Mouse (Mus musculus) ES-E14 (cell line): ENCODE measurements around the gene Fcer1g. TPM values are rescaled to one million over a fixed set of nuclear protein-coding genes. Genes with fewer than 3 reads are reported as not detected.

ENCODE experiments used
- DNase-seq: peaks from one replicate; pipeline ENCODE4 v3.0.0-alpha.2; 2013; ENCODE audit warnings: low read depth, low spot score
- H3K27ac ChIP-seq: 2 replicates; pipeline ENCODE4 v1.5.1; 2012; ENCODE audit warnings: low read depth, mild to moderate bottlenecking, low read length, moderate library complexity, mixed read lengths; ENCODE audit not compliant: poor library complexity, insufficient read depth, severe bottlenecking
- H3K36me3 ChIP-seq: 2 replicates; pipeline ENCODE4 v1.6.1; 2012; ENCODE audit warnings: mild to moderate bottlenecking, low read length, moderate library complexity, mixed read lengths; ENCODE audit not compliant: control insufficient read depth, poor library complexity, insufficient read depth, severe bottlenecking
- H3K4me1 ChIP-seq, 2 experiments: fragments of 150-350 bp in 1 of 2; sonication (generic) in 1 of 2; 2 replicates each; pipeline ENCODE4 v1.6.1; 2012; ENCODE audit warnings: low read length in 2 of 2, mild to moderate bottlenecking in 1 of 2, mixed read lengths in 1 of 2; ENCODE audit not compliant: control insufficient read depth in 2 of 2, insufficient read depth in 2 of 2, poor library complexity in 1 of 2
- H3K4me3 ChIP-seq, 2 experiments: fragments of 150-350 bp in 1 of 2; sonication (generic) in 1 of 2; 2 replicates each; pipeline ENCODE4 v1.5.1; 2012; ENCODE audit warnings: low read length in 2 of 2, low read depth in 1 of 2, mild to moderate bottlenecking in 1 of 2, mixed read lengths in 1 of 2; ENCODE audit not compliant: insufficient read depth in 1 of 2, poor library complexity in 1 of 2, severe bottlenecking in 1 of 2
- H3K9ac ChIP-seq: 2 replicates; pipeline ENCODE4 v1.6.1; 2012; ENCODE audit warnings: low read depth, mild to moderate bottlenecking, low read length, mixed read lengths; ENCODE audit not compliant: poor library complexity, insufficient read depth, severe bottlenecking
- H3K9me3 ChIP-seq: fragments of 150-350 bp; sonication (generic); 2 replicates; pipeline ENCODE4 v1.6.1; 2012; ENCODE audit warnings: low read depth, mild to moderate bottlenecking, low read length; ENCODE audit not compliant: control insufficient read depth, insufficient read depth
- CHD2 ChIP-seq: IDR thresholded peaks from 2 replicates; pipeline ENCODE4 v1.6.1; 2014; ENCODE audit warnings: mild to moderate bottlenecking, low read depth, low read length, inconsistent platforms
- HCFC1 ChIP-seq: IDR thresholded peaks from 2 replicates; pipeline ENCODE4 v1.6.1; 2012; ENCODE audit warnings: low read length, inconsistent platforms, borderline replicate concordance; ENCODE audit not compliant: insufficient read depth
- MAFK ChIP-seq: IDR thresholded peaks from 2 replicates; pipeline ENCODE4 v1.6.1; 2014; ENCODE audit warnings: mild to moderate bottlenecking, low read depth, low read length, inconsistent platforms; ENCODE audit not compliant: insufficient read depth
- ZC3H11A ChIP-seq: IDR thresholded peaks from 2 replicates; pipeline ENCODE4 v1.6.1; 2012; ENCODE audit warnings: low read depth, mild to moderate bottlenecking, inconsistent platforms, low read length, borderline replicate concordance
- ZNF384 ChIP-seq: IDR thresholded peaks from 2 replicates; pipeline ENCODE4 v1.6.1; 2012; ENCODE audit warnings: low read depth, low read length, inconsistent platforms
- in situ Hi-C, 2 experiments: fragments of 600-800 bp; cut with MboI; formaldehyde crosslinking; loops; one replicate each; pipeline ENCODE4 v1.15.1; 2025; ENCODE audit warnings: low sequenced_read_pairs in 2 of 2, inconsistent platforms in 1 of 2; ENCODE audit not compliant: unreplicated experiment in 2 of 2
- total RNA-seq: library from RNA; depleted of rRNA; stranded (reverse); fragments of 300-350 nt; gene quantifications from 2 replicates; pipeline ENCODE4 v1.2.3, GENCODE M21; 2012

Fcer1g gene
- total RNA-seq, 1 experiment, result 0.62 TPM

GRCm38 (mm10) chr1:171199532-171199931, 34.6 kb downstream of the Fcer1g start:
- no peaks in the 10 kb centered on the region for H3K9me3 ChIP-seq
- TF ChIP-seq MAFK (no peak), ZC3H11A (no peak), ZNF384 (no peak), CHD2 (no peak), HCFC1 (no peak)
- no peaks in the 10 kb centered on the region for H3K36me3 ChIP-seq
- no peak for DNase-seq
- peaks cover 0 to 2% of the 10 kb centered on the region in 2 experiments; a peak in 1 of 4 replicates for H3K4me1 ChIP-seq
- in situ Hi-C loops, result no loop called here
- no peak overlapping the region for H3K4me3 ChIP-seq
- no peak overlapping the region for H3K27ac ChIP-seq
- H3K9ac ChIP-seq, result no peak overlapping the region

- Histone ChIP-seq H3K9ac (peak within 1 kb of the TSS; percentile 3; the same call in 1 of the 2 replicates), H3K4me3 (peak within 1 kb of the TSS; percentile 77 to 91), H3K27ac (no peak within 1 kb of the TSS), H3K9me3 (no peaks in the 10 kb centered on the region), H3K4me1 (peaks cover 0 to 2% of the 10 kb centered on the region in 2 experiments; a peak in 1 of 4 replicates), H3K36me3 (no peaks in the 10 kb centered on the region)
- no peak for TF ChIP-seq ZC3H11A
- TF ChIP-seq CHD2, result peak; percentile 69; the same call in 1 of the 2 replicates
- in situ Hi-C loops, result no loop called here
- peak; percentile 68 for DNase-seq
Measured at GRCm38 (mm10) chr1:171195887-171196397, 38.2 kb downstream of the Fcer1g start, which contains the start of gene Pcp4l1. Pcp4l1 (minus strand) TSS chr1:171196268.

GRCm38 (mm10) chr1:171195046-171195822, 38.9 kb downstream of the Fcer1g start:
- H3K4me3 ChIP-seq, result peak overlapping the region; percentile 77 to 91
- no peaks in the 10 kb centered on the region for H3K9me3 ChIP-seq
- in situ Hi-C loops, result no loop called here
- H3K4me1 ChIP-seq, result peaks cover 0 to 2% of the 10 kb centered on the region in 2 experiments; a peak in 1 of 4 replicates
- no peak for DNase-seq
- no peak overlapping the region for H3K27ac ChIP-seq
- H3K36me3 ChIP-seq, result no peaks in the 10 kb centered on the region
- peak overlapping the region; percentile 3; the same call in 1 of the 2 replicates for H3K9ac ChIP-seq
- TF ChIP-seq ZC3H11A (no peak), HCFC1 (no peak), ZNF384 (no peak), MAFK (no peak), CHD2 (no peak)

- no peak for DNase-seq
- TF ChIP-seq CHD2 (no peak), HCFC1 (no peak), ZC3H11A (no peak), MAFK (no peak), ZNF384 (no peak)
- no peaks in the 10 kb centered on the region for H3K36me3 ChIP-seq
- no peak overlapping the region for H3K9ac ChIP-seq
- no peak overlapping the region for H3K4me3 ChIP-seq
- no peaks in the 10 kb centered on the region for H3K9me3 ChIP-seq
- in situ Hi-C loops, result no loop called here
- peaks cover 5 to 7% of the 10 kb centered on the region in 2 experiments for H3K4me1 ChIP-seq
- no peak overlapping the region for H3K27ac ChIP-seq
Measured at GRCm38 (mm10) chr1:171193911-171194830, 40.0 kb downstream of the Fcer1g start.
